Mouse (Mus musculus): ENCODE measurements around the gene B130006D01Rik. TPM values are rescaled to one million over a fixed set of nuclear protein-coding genes. Genes with fewer than 3 reads are reported as not detected.

The B130006D01Rik gene
- polyA plus RNA-seq, 1 experiment from 2014 or later, result 2.1 TPM

- 85% methylated on average over 12 of the region's 12 CpGs for WGBS
- no peak for DNase-seq
- ATAC-seq (ENCODE audit: insufficient read depth), result no peak
- H3K4me1 ChIP-seq (ENCODE audit: insufficient read depth), result no peaks in the 10 kb centered on the region
- H3K27ac ChIP-seq (ENCODE audit: low read depth), result no peak overlapping the region
- H3K9ac ChIP-seq, result no peak overlapping the region
- TF ChIP-seq CTCF (IDR thresholded peaks at IDR 0.05; ENCODE audit: low read depth), result no peak
- no peaks in the 10 kb centered on the region for H3K27me3 ChIP-seq (ENCODE audit: insufficient read depth, low read length)
- no peaks in the 10 kb centered on the region for H3K36me3 ChIP-seq (ENCODE audit: insufficient read depth)
- H3K4me2 ChIP-seq, result no peak overlapping the region
- no peaks in the 10 kb centered on the region for H3K9me3 ChIP-seq (ENCODE audit: low read depth, low read length)
- H3K4me3 ChIP-seq (ENCODE audit: low read depth, low read length), result no peak overlapping the region
These were observed 19.1 kb upstream of the B130006D01Rik start for GRCm38 (mm10) chr11:95704032-95704969.

DNA sequence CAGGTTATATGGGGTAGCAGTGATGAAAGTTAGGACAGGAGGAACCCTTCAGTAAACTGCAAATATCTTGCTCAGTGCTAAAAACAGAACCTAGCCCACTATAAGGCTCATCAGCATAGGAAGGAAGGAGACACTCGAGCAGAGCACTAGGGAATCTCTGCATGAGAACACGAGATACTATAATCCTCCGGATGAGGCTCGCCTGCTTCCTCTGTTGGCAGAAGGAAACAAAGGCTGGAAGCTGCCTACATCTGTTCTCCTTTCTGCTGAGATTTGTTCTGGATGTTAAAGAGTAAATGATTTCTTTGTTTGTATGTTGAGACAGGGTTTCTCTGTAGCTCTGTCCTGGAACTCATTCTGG lies 18.4 kb upstream of the B130006D01Rik start:
- WGBS, result 71% methylated on average over 4 of the region's 4 CpGs
- H3K9me3 ChIP-seq (ENCODE audit: low read depth, low read length), result no peaks in the 10 kb centered on the region
- no peak overlapping the region for H3K9ac ChIP-seq
- no peak overlapping the region for H3K27ac ChIP-seq (ENCODE audit: low read depth)
- H3K4me2 ChIP-seq, result no peak overlapping the region
- DNase-seq, result no peak
- H3K36me3 ChIP-seq (ENCODE audit: insufficient read depth), result no peaks in the 10 kb centered on the region
- TF ChIP-seq CTCF (IDR thresholded peaks at IDR 0.05; ENCODE audit: low read depth), result no peak
- H3K27me3 ChIP-seq (ENCODE audit: insufficient read depth, low read length), result no peaks in the 10 kb centered on the region
- no peak overlapping the region for H3K4me3 ChIP-seq (ENCODE audit: low read depth, low read length)
- ATAC-seq (ENCODE audit: insufficient read depth), result no peak
- H3K4me1 ChIP-seq (ENCODE audit: insufficient read depth), result no peaks in the 10 kb centered on the region

- Histone ChIP-seq H3K27me3 (ENCODE audit: insufficient read depth, low read length) (no peaks in the 10 kb centered on the region), H3K9ac (no peak overlapping the region), H3K4me3 (ENCODE audit: low read depth, low read length) (no peak overlapping the region), H3K4me2 (no peak overlapping the region), H3K27ac (ENCODE audit: low read depth) (no peak overlapping the region), H3K4me1 (ENCODE audit: insufficient read depth) (peaks cover 5% of the 10 kb centered on the region), H3K36me3 (ENCODE audit: insufficient read depth) (no peaks in the 10 kb centered on the region), H3K9me3 (ENCODE audit: low read depth, low read length) (no peaks in the 10 kb centered on the region)
- ATAC-seq (ENCODE audit: insufficient read depth), result no peak
- no peak for DNase-seq
- no peak for TF ChIP-seq CTCF (IDR thresholded peaks at IDR 0.05; ENCODE audit: low read depth)
- WGBS, result 87% methylated on average over 6 of the region's 6 CpGs
These were observed 13.8 kb upstream of the B130006D01Rik start for GRCm38 (mm10) chr11:95709534-95710040.

DNA sequence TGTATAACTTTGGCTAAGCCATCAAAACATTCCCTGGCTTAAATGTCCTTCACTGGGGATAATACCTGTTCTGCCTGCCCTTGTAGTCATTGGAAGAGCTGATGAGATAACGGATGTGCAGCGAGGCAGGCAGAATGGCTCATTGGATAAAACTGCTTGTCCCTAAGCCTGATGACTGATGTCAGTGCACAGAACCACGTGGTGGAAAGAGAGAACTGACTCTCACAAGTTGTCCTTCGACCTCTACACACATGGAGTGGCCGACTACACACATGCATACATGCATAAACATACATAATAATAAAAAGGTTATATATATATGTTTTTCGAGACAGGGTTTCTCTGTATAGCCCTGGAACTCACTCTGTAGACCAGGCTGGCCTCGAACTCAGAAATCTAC lies 12.9 kb upstream of the B130006D01Rik start:
- DNase-seq (no peak), ATAC-seq (ENCODE audit: insufficient read depth) (no peak)
- H3K9ac ChIP-seq, result no peak overlapping the region
- TF ChIP-seq CTCF (IDR thresholded peaks at IDR 0.05; ENCODE audit: low read depth), result no peak
- no peaks in the 10 kb centered on the region for H3K36me3 ChIP-seq (ENCODE audit: insufficient read depth)
- WGBS, result 76% methylated on average over 7 of the region's 7 CpGs
- no peak overlapping the region for H3K27ac ChIP-seq (ENCODE audit: low read depth)
- no peak overlapping the region for H3K4me2 ChIP-seq
- no peak overlapping the region for H3K4me3 ChIP-seq (ENCODE audit: low read depth, low read length)
- H3K9me3 ChIP-seq (ENCODE audit: low read depth, low read length), result no peaks in the 10 kb centered on the region
- H3K27me3 ChIP-seq (ENCODE audit: insufficient read depth, low read length), result no peaks in the 10 kb centered on the region
- H3K4me1 ChIP-seq (ENCODE audit: insufficient read depth), result peaks cover 9% of the 10 kb centered on the region

DNA sequence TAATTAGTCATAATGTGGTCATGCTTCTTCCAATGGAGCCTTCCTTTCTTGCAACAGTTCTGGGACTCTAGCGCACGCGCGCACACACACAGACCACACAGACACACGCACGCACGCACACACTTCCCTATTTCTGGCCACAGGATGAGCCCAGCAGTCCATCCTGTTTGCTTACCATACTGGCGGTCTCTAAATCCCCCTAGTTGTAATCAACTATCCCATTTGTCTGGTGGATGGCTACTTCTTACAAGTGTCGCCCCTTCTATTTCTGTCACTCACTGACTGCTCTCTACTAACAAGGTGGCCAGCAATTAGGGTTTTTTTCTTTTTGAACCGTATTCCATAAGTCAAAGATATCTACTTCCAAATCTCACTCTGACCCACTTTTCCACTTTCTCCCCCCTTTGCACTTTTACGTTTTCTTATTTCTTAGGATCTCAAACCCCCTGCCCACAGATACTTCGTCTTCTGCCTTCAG lies 11.3 kb upstream of the B130006D01Rik start:
- Histone ChIP-seq H3K9me3 (ENCODE audit: low read depth, low read length) (no peaks in the 10 kb centered on the region), H3K4me3 (ENCODE audit: low read depth, low read length) (peak overlapping the region; percentile 95), H3K27ac (ENCODE audit: low read depth) (peak overlapping the region; percentile 99), H3K4me2 (peak overlapping the region; percentile 95), H3K4me1 (ENCODE audit: insufficient read depth) (peaks cover 9% of the 10 kb centered on the region), H3K27me3 (ENCODE audit: insufficient read depth, low read length) (no peaks in the 10 kb centered on the region), H3K36me3 (ENCODE audit: insufficient read depth) (no peaks in the 10 kb centered on the region), H3K9ac (peak overlapping the region; percentile 96; the same call in 1 of the 2 replicates)
- DNase-seq, result peak; percentile 65
- TF ChIP-seq CTCF (IDR thresholded peaks at IDR 0.05; ENCODE audit: low read depth), result no peak
- WGBS, result 27% methylated on average over 12 of the region's 12 CpGs
- peak; percentile 22; the same call in 1 of the 2 replicates for ATAC-seq (ENCODE audit: insufficient read depth)

DNA sequence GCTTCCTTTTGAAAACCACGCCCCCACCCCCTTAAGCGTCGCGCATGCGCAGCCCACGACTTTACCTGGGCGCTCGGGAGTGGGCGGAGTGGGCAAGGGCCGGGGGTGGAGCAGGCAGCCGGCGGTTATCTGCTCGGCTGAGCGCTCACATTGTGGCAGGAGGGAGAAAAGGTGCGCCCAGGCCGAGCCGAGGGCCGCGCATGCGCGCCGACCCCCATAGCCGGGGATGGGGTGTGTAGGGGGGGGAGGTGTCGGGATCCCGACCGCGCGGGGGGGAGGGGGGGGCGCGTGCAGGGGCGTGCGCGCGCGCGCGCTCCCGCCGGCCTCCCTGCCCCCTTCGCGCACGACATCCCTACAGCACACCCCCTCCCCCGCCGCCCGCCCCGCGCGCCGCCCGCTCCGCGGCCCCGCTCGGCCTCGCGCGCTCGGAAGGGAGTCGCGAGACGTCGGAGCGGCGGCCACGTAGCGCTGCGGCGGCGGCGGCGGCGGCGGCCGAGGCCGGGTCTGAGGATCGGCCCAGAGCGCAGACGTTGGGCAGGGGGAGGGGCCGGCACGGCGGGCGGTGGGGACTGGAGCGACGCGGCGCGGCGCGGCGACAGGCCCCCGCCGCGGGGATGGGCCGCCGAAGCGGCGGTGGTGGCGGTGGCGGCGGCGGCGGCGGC lies 10.7 kb upstream of the B130006D01Rik start, which contains the start of gene Zfp652:
Gene Zfp652, plus strand, starts transcription at position 111 of the 662 bp plus-strand sequence.
- no peaks in the 10 kb centered on the region for H3K9me3 ChIP-seq (ENCODE audit: low read depth, low read length)
- peak within 1 kb of the TSS; percentile 95 for H3K4me2 ChIP-seq
- no peaks in the 10 kb centered on the region for H3K36me3 ChIP-seq (ENCODE audit: insufficient read depth)
- H3K27me3 ChIP-seq (ENCODE audit: insufficient read depth, low read length), result no peaks in the 10 kb centered on the region
- no peak for TF ChIP-seq CTCF (IDR thresholded peaks at IDR 0.05; ENCODE audit: low read depth)
- H3K4me3 ChIP-seq (ENCODE audit: low read depth, low read length), result peak within 1 kb of the TSS; percentile 95
- under 1% methylated on average over 62 of the region's 103 CpGs for WGBS
- DNase-seq (peak; percentile 88), ATAC-seq (ENCODE audit: insufficient read depth) (peak; percentile 84)
- peak within 1 kb of the TSS; percentile 99 for H3K27ac ChIP-seq (ENCODE audit: low read depth)
- peak within 1 kb of the TSS; percentile 96 for H3K9ac ChIP-seq
- peaks cover 9% of the 10 kb centered on the region for H3K4me1 ChIP-seq (ENCODE audit: insufficient read depth)

All from lung, embryonic 14.5 days (tissue).